Mouse (Mus musculus) cerebellum, adult 8-10 months (tissue): ENCODE results near the gene Dgkh.

Experiments used
- DNase-seq: peaks from one replicate; pipeline ENCODE4 v3.0.0; 2022

The Dgkh gene

DNA sequence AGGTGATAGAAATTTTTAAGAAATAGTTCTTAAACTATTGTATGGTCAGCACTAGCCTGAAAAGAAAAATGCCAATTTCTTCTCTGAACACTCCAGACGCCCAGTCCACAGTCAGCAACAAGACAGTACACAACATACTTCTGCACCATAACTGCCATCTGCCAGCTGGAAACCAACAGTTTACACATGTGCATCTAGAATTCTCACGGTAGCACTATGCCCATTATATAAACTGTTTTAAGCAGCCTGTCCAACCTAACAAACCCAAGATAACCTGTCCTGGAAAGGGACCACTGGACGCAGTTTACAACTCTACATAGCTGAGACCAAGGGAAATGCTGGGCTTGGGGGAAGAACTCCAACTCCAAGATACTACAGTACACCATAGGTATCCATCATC is 198.9 kb downstream of the Dgkh start:
- DNase-seq = no peak

- DNase-seq = no peak
Measured at GRCm38 (mm10) chr14:78532345-78532744, 200.2 kb downstream of the Dgkh start.

GRCm38 (mm10) chr14:78530256-78530655 is 202.3 kb downstream of the Dgkh start:
- no peak for DNase-seq

- DNase-seq = no peak
Measured at GRCm38 (mm10) chr14:78528461-78529425, 203.8 kb downstream of the Dgkh start.

DNA sequence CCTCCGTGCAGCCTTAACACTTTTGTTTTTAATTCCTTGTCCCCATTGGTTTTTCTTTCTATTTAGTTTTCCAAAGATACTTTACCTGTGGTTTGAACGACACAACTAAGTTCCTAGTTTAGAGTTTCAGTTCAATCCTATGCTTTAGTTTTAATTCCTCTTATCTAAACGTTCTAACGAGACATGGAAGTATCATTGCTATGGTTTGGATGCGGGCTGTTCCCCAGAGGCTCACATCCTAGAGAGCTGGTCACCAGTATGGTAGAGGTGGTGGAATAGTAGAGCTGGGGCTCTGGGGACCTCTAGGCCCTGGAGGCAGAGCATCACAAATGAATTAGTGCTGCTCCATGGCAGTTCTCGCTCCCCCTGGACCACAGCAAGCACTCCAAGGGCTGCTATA is 205.7 kb downstream of the Dgkh start:
- no peak for DNase-seq

DNA sequence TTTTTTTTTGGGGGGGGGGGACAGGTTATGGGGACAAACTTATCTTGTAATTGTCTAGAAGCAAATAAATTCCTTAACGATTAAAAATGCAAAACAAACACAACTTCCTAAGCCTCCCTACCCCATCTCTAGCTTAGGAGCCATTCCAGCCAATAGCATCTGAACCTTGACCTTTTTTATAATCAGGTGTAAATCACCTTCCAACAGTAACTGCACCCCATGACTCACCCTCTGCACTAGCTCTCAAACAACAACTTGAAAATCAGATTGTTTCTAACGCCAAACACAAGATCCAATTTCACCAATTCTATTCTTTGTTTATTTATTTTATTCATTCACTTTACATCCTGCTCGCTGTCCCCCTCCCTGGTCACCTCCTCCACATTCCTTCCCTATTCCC is 206.1 kb downstream of the Dgkh start:
- no peak for DNase-seq

DNA sequence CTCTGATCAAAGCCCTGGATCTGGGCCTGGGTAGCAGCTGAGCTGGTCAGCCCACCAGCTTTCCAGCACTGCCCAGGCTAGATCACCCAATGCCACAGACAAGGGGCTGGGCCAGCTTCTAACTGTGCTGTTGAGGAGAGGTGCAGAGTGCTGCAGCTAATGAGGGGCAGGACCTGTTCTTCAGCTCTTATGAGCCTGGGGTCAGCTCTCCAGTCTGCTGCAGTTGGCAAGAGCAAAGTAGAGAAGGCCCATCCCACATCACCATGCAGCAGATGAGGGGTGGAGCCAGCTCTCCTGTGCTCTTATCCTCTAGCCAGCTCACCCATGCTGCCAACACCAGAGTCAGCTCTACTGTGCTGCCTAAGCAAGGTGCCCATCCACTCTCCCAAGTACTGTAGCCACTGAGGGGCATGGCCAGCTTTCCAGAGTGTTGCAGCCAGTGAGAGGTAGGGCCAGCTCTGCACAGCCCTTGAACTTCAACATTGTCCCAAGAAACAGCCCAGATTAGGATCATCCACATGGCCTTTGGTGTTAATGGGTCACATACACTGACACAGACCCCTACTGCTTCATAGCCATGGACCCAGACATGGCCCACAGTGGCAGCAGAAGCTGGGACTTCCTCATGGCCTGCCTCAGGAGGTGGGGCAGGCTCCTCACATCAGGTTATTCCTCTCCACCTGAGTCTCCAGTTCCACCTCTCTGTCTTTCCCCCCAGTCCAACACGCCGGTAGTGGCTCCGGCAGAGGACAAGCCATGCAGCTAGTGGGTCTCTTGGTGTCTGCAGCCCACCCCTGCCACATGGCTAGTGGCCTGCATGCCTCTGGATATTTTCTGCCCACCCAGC is 206.7 kb downstream of the Dgkh start:
- DNase-seq = no peak

DNA sequence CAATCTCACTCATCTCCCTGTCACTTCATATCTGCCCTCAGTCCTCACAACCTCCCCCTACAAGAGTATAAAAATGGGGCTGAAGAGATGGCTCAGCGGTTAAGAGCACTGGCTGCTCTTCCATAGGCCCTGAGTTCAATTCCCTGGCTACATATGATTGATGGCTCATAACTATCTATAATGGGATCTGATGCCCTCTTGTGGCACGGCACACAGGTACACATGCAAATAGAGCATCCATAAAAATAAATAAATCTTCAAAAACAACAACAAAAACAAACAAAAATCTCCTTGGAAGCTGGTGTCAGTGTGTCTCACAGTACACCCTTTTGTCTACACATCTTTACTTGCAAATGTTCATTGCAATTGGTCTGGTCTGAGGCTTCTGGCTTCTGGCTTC is 207.5 kb downstream of the Dgkh start:
- no peak for DNase-seq

- no peak for DNase-seq
Measured at GRCm38 (mm10) chr14:78510713-78511112, 221.9 kb downstream of the Dgkh start.

DNA sequence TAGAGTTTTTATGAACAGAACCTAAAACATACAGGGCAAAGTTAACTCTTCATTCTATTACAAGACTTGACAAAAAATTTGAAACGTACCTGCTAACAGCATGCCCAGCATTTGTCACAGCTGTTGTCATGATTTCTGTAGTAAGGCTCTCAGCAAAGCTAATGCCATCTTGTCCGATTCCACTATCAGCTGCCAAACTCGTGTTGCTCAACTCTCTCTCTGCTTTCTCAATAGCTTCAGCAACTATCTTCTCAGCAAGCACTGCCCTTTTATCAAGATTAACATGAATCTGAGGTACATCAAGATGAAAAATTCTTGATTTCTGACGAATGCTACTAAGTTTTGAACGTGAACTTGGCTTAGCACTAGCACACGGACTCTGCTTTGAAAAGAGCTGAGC is 222.8 kb downstream of the Dgkh start:
- DNase-seq = no peak
